Mouse (Mus musculus) kidney, adult 8-10 months (tissue): Measurements from ENCODE around the gene BC017158.

ENCODE experiments used
- DNase-seq, 2 experiments: peaks; one replicate each; pipeline ENCODE4 v3.0.0; 2022

BC017158 gene

GRCm38 (mm10) chr7:128307851-128308250, 9.9 kb upstream of the BC017158 start:
- DNase-seq: no peak

GRCm38 (mm10) chr7:128304907-128305306, 6.9 kb upstream of the BC017158 start:
- DNase-seq: peak in 1 of 2 experiments; percentile 48

GRCm38 (mm10) chr7:128304198-128304597, 6.2 kb upstream of the BC017158 start:
- DNase-seq: no peak

- no peak for DNase-seq
These were observed 4.2 kb upstream of the BC017158 start for GRCm38 (mm10) chr7:128302151-128302550.

GRCm38 (mm10) chr7:128300952-128301351, 3.0 kb upstream of the BC017158 start:
- DNase-seq: no peak

- DNase-seq: no peak
These were observed 742 bp upstream of the BC017158 start for GRCm38 (mm10) chr7:128298481-128299342.

- DNase-seq: no peak
These were observed 716 bp downstream of the BC017158 start for GRCm38 (mm10) chr7:128297291-128297616.

GRCm38 (mm10) chr7:128296514-128296913, 1.5 kb downstream of the BC017158 start:
- DNase-seq: no peak

GRCm38 (mm10) chr7:128294785-128295184, 3.2 kb downstream of the BC017158 start:
- DNase-seq: no peak

- DNase-seq: no peak
These were observed 8.9 kb downstream of the BC017158 start for GRCm38 (mm10) chr7:128288923-128289544.

- no peak for DNase-seq
These were observed 12.9 kb downstream of the BC017158 start for GRCm38 (mm10) chr7:128285060-128285459.

- DNase-seq: no peak
These were observed 13.9 kb downstream of the BC017158 start for GRCm38 (mm10) chr7:128284047-128284446.

GRCm38 (mm10) chr7:128282532-128283244, 15.3 kb downstream of the BC017158 start:
- no peak for DNase-seq

GRCm38 (mm10) chr7:128281765-128282164, 16.2 kb downstream of the BC017158 start:
- no peak for DNase-seq

- DNase-seq: no peak
These were observed 18.2 kb downstream of the BC017158 start for GRCm38 (mm10) chr7:128279750-128280149.

GRCm38 (mm10) chr7:128276051-128276450, 21.9 kb downstream of the BC017158 start:
- DNase-seq: no peak

- DNase-seq: no peak
These were observed 26.5 kb downstream of the BC017158 start for GRCm38 (mm10) chr7:128271496-128271895.

GRCm38 (mm10) chr7:128270431-128270850, 27.5 kb downstream of the BC017158 start:
- DNase-seq: no peak

- DNase-seq: no peak
These were observed 30.2 kb downstream of the BC017158 start for GRCm38 (mm10) chr7:128267813-128268212.

GRCm38 (mm10) chr7:128267391-128267790, 30.6 kb downstream of the BC017158 start:
- DNase-seq: peak; percentile 57 to 58

GRCm38 (mm10) chr7:128266056-128266455, 31.9 kb downstream of the BC017158 start:
- DNase-seq: peak; percentile 45 to 50

GRCm38 (mm10) chr7:128265411-128265810, 32.6 kb downstream of the BC017158 start, which contains the start of gene Slc5a2:
TSS of gene Slc5a2 (plus strand) at chr7:128265657.
- DNase-seq: peak; percentile 59 to 61

- no peak for DNase-seq
These were observed 41.1 kb downstream of the BC017158 start for GRCm38 (mm10) chr7:128256783-128257334.
